Mouse (Mus musculus): ENCODE data around the gene Ccdc62.

Ccdc62 gene

DNA sequence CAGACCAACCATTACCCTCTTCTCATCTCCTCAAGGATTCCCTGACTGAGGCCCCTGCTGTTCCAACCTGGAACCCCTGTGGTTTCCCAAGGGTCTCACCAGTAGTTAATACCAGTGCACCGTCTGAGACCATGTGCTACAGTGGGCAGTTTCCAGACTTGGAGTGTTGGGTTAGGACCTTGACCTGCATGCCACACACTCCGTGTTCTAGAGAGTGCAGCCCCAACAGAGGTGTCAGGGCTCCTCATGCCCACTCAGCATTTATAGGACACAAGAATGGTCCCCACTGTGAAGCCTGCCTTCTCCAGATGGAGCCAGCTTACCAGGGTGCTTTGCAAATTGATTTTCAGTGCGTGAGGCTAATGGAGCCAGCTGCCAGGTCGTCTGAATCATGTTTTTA, 72.9 kb downstream of the Ccdc62 start:
- DNase-seq (ENCODE audit: low spot score) = no peak

GRCm38 (mm10) chr5:124004356-124005150, 74.1 kb downstream of the Ccdc62 start:
- DNase-seq (ENCODE audit: low spot score) = no peak

DNA sequence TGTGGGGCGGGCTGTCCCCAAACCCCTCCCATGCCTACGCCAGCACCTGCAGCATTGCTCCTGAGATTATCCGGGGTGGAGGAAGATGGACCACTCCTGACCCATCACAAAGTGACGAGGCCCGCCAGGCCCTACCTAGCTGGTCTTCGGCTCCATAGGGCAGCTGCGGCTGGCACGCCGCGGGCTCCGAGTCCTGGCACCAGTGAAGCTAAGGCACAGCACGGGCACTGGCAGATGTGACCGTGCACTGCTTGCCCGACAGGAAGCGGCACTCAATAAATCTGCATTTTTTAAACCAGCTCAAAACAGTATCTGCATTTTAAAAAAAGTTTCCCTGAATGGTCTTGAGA, 74.6 kb downstream of the Ccdc62 start:
- no peak for DNase-seq (ENCODE audit: low spot score)

DNA sequence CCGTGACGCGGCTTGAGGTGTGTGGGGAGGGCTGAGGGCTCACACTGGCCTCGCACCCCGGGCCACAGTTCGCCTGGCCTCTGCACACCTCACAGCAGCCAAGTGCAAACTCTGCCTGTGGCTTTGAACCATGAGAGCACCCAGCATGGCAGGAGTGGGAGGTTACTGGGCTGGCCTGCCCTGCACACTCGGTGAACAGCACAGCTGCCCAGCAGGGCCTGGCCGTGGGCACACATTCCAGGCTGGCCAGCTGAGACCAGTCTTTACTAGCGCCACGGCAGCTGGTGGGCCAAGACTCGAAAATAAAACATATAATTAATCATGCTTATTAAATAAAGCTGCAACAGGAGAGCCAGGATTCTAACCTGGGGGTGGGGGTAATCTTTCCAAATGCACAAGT, 75.1 kb downstream of the Ccdc62 start:
- DNase-seq (ENCODE audit: low spot score) = no peak

DNA sequence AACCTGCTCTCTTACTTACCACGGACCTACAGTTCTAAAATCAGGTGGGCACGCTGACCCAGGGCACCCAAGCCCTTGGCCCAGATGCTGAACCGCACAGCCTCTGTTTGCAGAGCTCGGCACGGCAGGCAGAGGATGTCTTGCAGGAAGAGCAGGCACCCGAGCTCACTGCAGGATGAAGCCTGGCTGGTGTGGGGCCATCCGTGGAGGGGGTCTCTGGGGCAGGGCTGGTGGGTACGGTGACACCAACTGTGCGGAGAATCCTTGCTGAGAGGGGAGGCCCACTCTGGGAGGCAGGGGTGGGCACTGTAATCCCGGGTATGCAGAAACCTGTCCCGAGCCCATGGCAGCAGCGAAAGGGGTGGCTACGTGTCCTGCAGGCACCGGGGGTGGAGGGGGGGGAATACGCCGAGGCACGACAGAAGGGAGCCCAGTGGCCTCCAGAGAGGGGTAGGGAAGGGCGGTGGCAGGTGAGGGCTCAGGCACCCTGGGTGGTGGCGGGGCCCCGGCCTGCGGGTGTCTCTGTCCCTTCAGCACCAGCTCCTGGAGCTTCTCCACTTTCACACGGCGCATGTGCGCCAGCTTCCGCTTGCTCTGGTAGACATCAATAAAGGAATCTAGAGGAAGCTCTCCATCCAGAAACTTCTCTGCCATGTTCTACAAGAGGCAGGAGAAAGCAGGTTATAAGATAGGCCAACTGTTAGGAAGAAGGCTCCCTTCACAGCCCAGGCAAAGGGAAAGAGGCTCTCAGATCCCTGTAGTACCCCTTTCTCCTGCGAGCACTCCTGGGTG, 75.8 kb downstream of the Ccdc62 start:
- no peak for DNase-seq (ENCODE audit: low spot score)

- no peak for DNase-seq (ENCODE audit: low spot score)
These were observed 76.5 kb downstream of the Ccdc62 start for GRCm38 (mm10) chr5:124006891-124007491.

- no peak for DNase-seq (ENCODE audit: low spot score)
These were observed 79.6 kb downstream of the Ccdc62 start for GRCm38 (mm10) chr5:124010077-124010476.

DNA sequence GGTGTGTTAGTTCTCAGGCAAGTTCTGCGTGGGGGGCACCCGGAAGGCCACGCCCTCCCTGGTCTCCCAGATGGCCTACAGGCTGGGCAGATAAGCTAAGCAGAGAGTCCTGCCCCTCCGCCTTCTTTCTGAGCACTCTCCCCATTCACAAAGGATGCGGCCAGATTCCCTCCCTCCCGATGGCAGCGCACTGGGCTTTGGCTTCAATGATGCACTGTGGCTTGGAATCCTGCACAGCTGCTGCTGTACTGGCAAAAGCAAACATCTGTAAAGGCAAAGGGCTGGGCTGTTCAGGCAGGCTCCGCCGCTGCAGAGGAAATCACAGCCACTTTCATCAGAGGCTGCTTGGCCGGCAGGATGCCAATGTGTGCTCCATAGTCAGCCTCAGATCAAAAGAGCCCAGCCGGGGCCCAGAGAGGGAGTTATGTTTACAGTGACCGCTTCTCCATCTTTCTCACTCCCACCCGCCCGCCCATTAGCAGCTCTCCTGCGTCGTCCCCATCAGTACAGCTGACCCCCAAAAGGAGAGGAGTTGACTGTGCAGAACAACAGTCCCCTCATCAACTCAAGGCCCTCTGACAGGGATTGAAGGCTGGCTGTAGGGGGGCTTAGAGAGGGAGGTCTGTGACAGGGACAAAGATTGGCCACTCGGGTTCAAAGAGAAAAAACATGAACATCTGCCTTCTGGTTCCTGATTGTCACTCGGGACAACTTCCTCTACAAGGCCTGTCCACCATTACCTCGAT, 80.6 kb downstream of the Ccdc62 start:
- DNase-seq (ENCODE audit: low spot score) = peak; percentile 75

DNA sequence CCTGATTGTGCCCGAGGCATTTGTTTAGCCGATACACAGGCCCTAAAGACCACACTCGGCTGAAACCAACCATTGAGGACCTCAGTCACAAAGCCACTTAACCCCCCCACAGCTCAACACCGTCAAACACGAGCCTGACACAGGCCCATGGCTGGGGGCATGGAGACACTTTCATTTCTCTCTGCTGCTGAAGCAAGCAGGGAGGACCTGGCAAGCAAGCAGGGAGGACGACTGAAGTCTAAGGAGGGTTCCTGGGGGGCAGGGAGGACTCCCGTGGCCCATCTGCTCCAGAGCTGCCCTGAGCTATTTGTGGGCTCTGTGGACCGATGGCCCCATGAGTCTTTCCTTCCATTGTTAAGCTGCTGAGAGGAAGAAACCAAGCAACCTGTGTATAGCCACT, 81.4 kb downstream of the Ccdc62 start:
- no peak for DNase-seq (ENCODE audit: low spot score)

GRCm38 (mm10) chr5:124012885-124013284, 82.4 kb downstream of the Ccdc62 start:
- no peak for DNase-seq (ENCODE audit: low spot score)

DNA sequence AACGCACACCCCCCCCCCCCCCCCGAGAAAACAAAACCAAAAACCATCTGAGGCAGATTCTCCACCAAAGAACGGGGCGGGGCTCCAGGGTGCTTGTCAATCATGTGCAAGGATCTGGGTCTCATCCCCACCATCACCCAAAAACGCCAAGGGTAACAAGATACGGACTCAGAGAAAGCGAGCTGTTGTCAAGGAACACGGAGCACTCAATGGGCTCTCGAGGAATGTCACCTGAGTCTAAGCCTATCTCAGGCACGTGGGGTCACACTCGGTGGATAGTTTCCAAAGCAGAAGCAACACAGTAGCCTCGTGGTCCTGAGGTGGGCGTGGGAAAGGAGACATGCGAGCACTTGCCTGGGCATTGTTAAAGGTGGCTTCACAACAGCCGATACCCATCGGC, 83.3 kb downstream of the Ccdc62 start:
- no peak for DNase-seq (ENCODE audit: low spot score)

DNA sequence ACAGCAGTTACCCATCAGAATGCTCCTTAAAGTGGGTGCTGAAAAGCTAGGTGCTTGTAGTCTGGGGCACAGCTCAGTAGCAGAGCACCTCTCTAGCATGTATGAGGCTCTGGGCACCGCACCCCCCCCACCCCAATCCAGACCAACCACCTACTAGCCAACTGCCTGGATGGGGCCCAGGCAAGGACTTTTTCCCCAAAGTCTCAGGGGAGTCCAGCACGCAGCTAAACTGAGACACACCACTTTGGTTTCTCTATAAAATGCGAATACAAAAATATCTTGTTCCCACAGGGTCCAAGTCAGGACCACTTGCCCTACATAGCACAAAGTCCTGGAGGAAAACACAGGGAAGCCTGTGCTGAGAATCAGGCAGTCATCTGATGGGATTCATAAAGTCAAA, 83.7 kb downstream of the Ccdc62 start:
- no peak for DNase-seq (ENCODE audit: low spot score)

DNA sequence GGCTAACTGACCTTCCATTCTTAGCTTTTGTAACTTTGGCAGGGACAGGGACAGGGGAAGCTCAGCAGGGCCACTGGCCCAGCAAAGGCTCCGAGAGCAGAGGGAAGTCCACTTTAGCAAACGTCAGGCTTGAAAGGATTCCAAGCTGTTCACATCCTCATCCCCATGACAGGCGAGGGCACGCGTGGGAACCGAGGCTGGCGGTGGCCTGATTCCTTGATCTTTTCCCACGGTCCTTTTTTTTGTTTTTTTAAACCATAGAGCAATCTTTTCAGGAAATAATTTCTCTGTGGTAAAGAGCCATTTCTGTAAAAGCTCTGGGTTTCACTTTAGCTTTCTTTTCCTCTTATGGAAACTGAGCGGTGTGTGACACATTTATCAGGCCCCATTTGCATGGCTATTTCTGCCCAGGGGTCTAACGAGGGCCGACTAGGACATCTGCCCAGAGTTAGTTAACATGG, 84.3 kb downstream of the Ccdc62 start:
- DNase-seq (ENCODE audit: low spot score) = no peak

GRCm38 (mm10) chr5:124015727-124016126, 85.2 kb downstream of the Ccdc62 start:
- DNase-seq (ENCODE audit: low spot score) = no peak

DNA sequence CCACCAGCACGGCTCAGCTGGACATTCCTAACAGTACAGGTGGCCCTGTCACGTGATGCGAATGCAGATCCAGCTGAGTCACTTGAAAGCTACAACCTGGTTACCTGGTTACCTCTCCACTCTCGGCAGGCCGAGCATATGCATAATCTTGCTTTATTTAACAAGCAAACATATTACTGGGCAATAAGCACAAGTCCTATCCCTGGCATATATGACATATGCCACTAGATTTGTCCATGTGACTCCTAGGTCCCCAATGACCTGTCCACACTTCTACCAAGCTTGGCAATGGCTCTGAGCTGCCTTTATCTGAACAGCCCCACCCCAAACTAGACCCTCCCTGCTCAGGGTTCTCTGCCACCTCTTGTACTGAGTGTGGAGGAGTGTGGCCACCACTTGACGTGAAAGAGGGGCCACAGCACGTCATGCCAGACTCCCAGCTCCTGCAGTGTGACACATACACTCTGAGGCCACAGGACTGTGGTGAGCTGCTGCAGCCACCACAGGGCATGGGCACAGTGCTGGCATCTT, 85.9 kb downstream of the Ccdc62 start:
- no peak for DNase-seq (ENCODE audit: low spot score)

DNA sequence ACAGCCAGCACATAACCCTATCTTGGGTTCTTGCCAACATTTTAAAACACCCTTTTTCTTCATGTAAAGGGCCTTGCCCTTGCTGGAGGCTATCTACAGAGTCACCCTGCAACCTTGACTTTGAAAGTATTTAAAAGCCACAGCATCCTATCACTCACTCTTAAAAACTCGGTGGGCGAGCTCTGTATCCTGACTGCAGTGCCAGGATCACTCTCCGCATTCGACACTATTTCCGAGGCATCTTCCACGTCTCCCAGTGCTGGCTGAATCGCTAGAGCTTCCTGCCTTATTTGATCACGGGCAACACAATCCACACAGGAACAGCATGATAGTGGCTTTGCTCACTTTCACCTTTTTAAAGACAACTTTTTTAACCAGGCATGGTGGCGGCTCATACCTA, 87.5 kb downstream of the Ccdc62 start:
- DNase-seq (ENCODE audit: low spot score) = no peak

- no peak for DNase-seq (ENCODE audit: low spot score)
These were observed 88.2 kb downstream of the Ccdc62 start for GRCm38 (mm10) chr5:124018651-124019050.
